Mouse (Mus musculus) stomach, postnatal 0 days (tissue): ENCODE measurements around the gene Lenep.

Experiments
- CTCF ChIP-seq: IDR thresholded peaks from 2 replicates; pipeline ENCODE4 v1.5.1; 2016; ENCODE audit warnings: antibody characterized with exemption, low read depth, mild to moderate bottlenecking, moderate library complexity
- EP300 ChIP-seq: optimal IDR thresholded peaks from 2 replicates; pipeline ENCODE3; 2016; ENCODE audit warnings: antibody characterized with exemption

GRCm38 (mm10) chr3:89364631-89365030 is 38.0 kb downstream of the Lenep start:
- TF ChIP-seq CTCF, result no peak
- TF ChIP-seq EP300, result no peak
